Mouse (Mus musculus): ENCODE results near the gene Iqcn.

- TF ChIP-seq CTCF (IDR thresholded peaks at IDR 0.05), result no peak
- no peak for TF ChIP-seq POLR2A (IDR thresholded peaks at IDR 0.05; ENCODE audit: insufficient read depth, low read depth, low read length)
- TF ChIP-seq EP300 (IDR thresholded peaks at IDR 0.05; ENCODE audit: insufficient read depth, low read depth, low read length), result no peak
Observed at GRCm38 (mm10) chr8:70664631-70665030, 38.6 kb upstream of the Iqcn start.
